Mouse (Mus musculus) ZHBTc4 (cell line): ENCODE data around the gene 3300002I08Rik.
"Not testable (repeated sequence)": the region's sequence is repeated elsewhere in the genome, so short reads cannot be mapped to it uniquely, and the experiment has no call there.

Source experiments
- DNase-seq: peaks from one replicate; pipeline ENCODE4 v3.0.0-alpha.2; 2011; ENCODE audit warnings: low read depth, low spot score

The 3300002I08Rik gene

GRCm38 (mm10) chr2:150362113-150362877 is at the start of gene 3300002I08Rik:
TSS of gene 3300002I08Rik (minus strand) at chr2:150362765.
- DNase-seq = peak; percentile 91

GRCm38 (mm10) chr2:150412146-150412545 is 49.6 kb upstream of the 3300002I08Rik start:
- peak; percentile 74 for DNase-seq

GRCm38 (mm10) chr2:150390198-150390597 is 27.6 kb upstream of the 3300002I08Rik start:
- no peak for DNase-seq

- DNase-seq = peak; percentile 23
Observed at GRCm38 (mm10) chr2:150385553-150386106, 23.1 kb upstream of the 3300002I08Rik start.

GRCm38 (mm10) chr2:150362878-150363229 is 289 bp upstream of the 3300002I08Rik start:
- no peak for DNase-seq

GRCm38 (mm10) chr2:150357136-150357535 is 5.4 kb downstream of the 3300002I08Rik start:
- not testable (repeated sequence) for DNase-seq

- DNase-seq = no peak
Observed at GRCm38 (mm10) chr2:150323402-150323801, 39.2 kb downstream of the 3300002I08Rik start, which contains the start of gene Gm10130. TSS of gene Gm10130 (plus strand) at chr2:150323702.

GRCm38 (mm10) chr2:150318973-150319372 is 43.6 kb downstream of the 3300002I08Rik start:
- DNase-seq = no peak

GRCm38 (mm10) chr2:150316140-150316539 is 46.4 kb downstream of the 3300002I08Rik start:
- no peak for DNase-seq

GRCm38 (mm10) chr2:150310952-150311884 is 51.3 kb downstream of the 3300002I08Rik start:
- peak; percentile 98 for DNase-seq

GRCm38 (mm10) chr2:150307183-150307773 is 55.3 kb downstream of the 3300002I08Rik start:
- DNase-seq = no peak

- DNase-seq = no peak
Observed at GRCm38 (mm10) chr2:150299096-150299495, 63.5 kb downstream of the 3300002I08Rik start.

- no peak for DNase-seq
Observed at GRCm38 (mm10) chr2:150293669-150294068, 68.9 kb downstream of the 3300002I08Rik start.
